Mouse (Mus musculus) olfactory bulb, adult 2 months (tissue): ENCODE data around the gene Parvb.

Source experiments
- CTCF ChIP-seq: fragments of 200-500 bp; IDR thresholded peaks from 2 replicates; pipeline ENCODE4 v1.5.1; 2012; ENCODE audit warnings: low read depth, mild to moderate bottlenecking, low read length, moderate library complexity; ENCODE audit not compliant: insufficient read depth
- POLR2A ChIP-seq: fragments of 200-500 bp; IDR thresholded peaks from 2 replicates; pipeline ENCODE4 v1.6.1; 2012; ENCODE audit warnings: mild to moderate bottlenecking, low read depth, low read length, moderate library complexity; ENCODE audit not compliant: insufficient read depth

DNA sequence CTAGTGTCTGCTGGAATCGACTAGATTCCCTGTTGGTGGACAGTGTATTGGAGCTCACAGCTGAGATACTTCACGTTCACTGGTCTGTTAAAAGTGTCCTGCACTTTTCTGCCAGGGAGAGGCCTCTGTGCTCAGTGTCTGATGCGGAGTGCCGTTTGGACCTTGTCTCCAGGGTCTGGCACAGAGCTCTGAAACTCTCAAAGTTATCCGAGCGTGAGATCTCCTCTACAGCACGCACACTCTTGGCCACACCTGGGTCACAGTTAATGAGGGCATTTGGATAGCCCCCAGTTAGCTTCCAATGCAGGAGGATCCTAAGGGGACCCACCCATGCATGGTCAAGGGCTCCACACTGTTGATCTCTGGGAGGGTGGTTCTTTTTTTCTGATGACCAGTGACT, 46.2 kb downstream of the Parvb start:
- no peak for TF ChIP-seq CTCF
- no peak for TF ChIP-seq POLR2A
